Mouse (Mus musculus): ENCODE data around the gene Rbm38. TPM values are rescaled to one million over a fixed set of nuclear protein-coding genes. Genes with fewer than 3 reads are reported as not detected.

Gene Rbm38
- 108 and 120 TPM in 2 replicates for polyA plus RNA-seq (2015; fragmentation: Nextera tagmentation; extraction: Ambion mirVana)

DNA sequence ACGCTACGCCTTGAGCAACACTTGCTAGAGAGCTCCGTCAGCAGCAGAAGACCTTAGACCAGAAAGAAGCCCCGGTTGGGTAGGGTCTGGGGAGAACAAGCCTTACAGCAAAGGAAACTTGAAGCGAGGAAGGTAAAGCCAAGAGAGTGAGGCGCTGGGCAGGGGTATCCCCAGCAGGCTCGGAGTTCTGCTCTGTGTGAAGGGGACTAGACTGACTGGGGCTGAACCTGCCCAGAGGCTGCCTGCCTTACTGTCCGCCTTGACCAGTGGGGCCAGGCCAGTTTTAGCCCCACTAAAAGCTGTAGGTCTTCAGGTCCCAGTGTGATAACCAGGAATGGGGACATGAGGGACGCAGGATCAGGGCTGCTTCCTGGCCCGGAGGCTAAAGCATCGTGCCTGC lies at the start of gene Rbm38:
Gene Rbm38, plus strand, starts transcription at position 69 of the 400 bp plus-strand sequence.
- Histone ChIP-seq H3K27ac (peak within 1 kb of the TSS; percentile 81), H3K4me3 (peak within 1 kb of the TSS; percentile 81), H3K9me3 (replicated peaks) (no peaks in the 10 kb centered on the region), H3K36me3 (peaks cover 13% of the 10 kb centered on the region), H3K9ac (peak within 1 kb of the TSS; percentile 40), H3K27me3 (no peaks in the 10 kb centered on the region), H3K4me2 (peak within 1 kb of the TSS; percentile 89), H3K4me1 (replicated peaks) (peaks cover 63% of the 10 kb centered on the region)
- 47% methylated on average over 11 of the region's 11 CpGs for WGBS
- no peak for ATAC-seq (replicated peaks; ENCODE audit: insufficient number of reproducible peaks, insufficient read depth, low FRiP score, low read depth)

DNA sequence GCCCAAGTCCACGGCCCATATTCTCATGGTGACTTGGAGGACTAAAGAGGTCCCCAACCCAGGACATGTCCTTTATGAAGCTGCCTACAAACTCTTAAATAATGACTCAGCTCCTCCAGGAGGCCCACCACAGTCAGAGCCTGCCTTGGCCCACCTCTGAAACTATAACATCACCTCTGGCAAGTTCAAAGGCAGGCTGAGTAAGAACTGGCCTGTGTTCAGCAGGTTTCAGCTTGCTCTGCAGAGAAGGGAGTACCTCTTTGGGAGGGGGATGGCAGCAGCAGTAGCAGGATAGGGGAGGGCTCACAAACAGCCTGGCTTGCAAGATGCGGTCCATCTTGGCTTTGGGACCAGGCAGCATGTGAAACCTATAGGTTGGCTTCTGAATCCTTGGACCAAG lies 48.4 kb upstream of the Rbm38 start:
- H3K9ac ChIP-seq, result no peak overlapping the region
- WGBS, result 83% methylated on average over 2 of the region's 2 CpGs
- no peak overlapping the region for H3K4me2 ChIP-seq
- H3K4me1 ChIP-seq (replicated peaks), result peaks cover 8% of the 10 kb centered on the region; the same call in 1 of the 2 replicates
- no peaks in the 10 kb centered on the region for H3K36me3 ChIP-seq
- H3K4me3 ChIP-seq, result no peak overlapping the region
- H3K9me3 ChIP-seq (replicated peaks), result no peaks in the 10 kb centered on the region
- no peak overlapping the region for H3K27ac ChIP-seq
- no peak for ATAC-seq (replicated peaks; ENCODE audit: insufficient number of reproducible peaks, insufficient read depth, low FRiP score, low read depth)
- H3K27me3 ChIP-seq, result no peaks in the 10 kb centered on the region

DNA sequence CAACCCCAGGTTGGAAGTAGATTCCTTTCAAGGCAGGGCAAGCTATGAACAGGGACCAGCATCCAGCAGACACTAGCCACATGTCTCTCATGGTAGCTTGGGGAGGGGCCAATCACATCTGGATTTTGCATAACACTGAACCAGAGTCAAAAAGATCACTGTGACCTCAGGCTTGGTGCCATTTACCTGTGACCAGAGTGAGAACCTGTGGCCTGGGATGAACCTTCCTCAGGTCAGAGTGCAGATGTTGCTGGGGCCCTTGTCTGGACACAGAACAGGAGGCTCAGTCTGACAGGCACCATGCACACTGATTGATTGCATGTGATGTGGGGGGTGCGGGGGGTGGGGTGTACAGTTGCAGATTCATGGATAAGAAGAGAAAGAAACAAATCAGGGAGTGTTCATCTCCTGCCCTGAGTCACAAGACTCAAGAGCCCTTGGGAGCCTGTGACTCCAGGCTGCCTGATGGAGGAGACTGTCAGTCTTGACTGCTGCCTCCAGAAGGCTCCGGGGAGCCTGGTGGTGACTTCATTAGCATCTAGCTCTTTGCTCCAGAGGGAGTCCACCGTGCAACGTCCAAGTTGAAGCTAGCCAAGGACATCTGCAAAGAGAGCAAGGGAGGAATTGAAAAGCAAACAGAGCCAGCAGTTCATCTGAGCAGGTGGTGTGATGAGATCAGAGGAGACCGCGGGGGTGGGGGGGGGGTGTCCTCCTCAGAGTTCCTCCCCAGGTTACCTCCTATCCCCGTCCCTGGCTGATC lies 46.3 kb upstream of the Rbm38 start:
- no peak for ATAC-seq (replicated peaks; ENCODE audit: insufficient number of reproducible peaks, insufficient read depth, low FRiP score, low read depth)
- Histone ChIP-seq H3K9ac (no peak overlapping the region), H3K27me3 (no peaks in the 10 kb centered on the region), H3K9me3 (replicated peaks) (no peaks in the 10 kb centered on the region), H3K4me3 (no peak overlapping the region), H3K4me1 (replicated peaks) (peaks cover 20% of the 10 kb centered on the region), H3K27ac (no peak overlapping the region), H3K4me2 (no peak overlapping the region), H3K36me3 (no peaks in the 10 kb centered on the region)
- 29% methylated on average over 7 of the region's 7 CpGs for WGBS

DNA sequence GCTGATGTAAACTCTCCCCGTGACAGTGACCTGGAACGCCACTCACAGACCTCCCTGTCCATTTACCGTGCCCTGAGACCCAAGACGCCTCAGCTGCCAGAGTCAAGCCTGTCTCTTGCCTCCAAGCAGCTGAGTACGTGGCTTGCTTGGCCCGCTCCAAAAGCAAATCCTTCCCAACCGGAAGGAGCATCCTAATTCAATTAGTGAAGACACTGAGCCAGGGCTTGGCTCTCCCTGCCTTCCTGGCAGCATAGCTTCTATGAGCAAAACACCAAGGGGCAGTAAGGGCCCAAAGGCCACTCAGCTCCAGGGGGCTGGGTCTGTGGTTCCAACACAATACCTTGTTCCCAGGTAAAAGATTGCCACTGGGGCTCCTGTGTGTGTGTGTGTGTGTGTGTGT lies 45.6 kb upstream of the Rbm38 start:
- no peak for ATAC-seq (replicated peaks; ENCODE audit: insufficient number of reproducible peaks, insufficient read depth, low FRiP score, low read depth)
- no peaks in the 10 kb centered on the region for H3K36me3 ChIP-seq
- H3K27me3 ChIP-seq, result no peaks in the 10 kb centered on the region
- no peak overlapping the region for H3K9ac ChIP-seq
- H3K4me3 ChIP-seq, result no peak overlapping the region
- peaks cover 20% of the 10 kb centered on the region for H3K4me1 ChIP-seq (replicated peaks)
- no peaks in the 10 kb centered on the region for H3K9me3 ChIP-seq (replicated peaks)
- H3K4me2 ChIP-seq, result no peak overlapping the region
- WGBS, result 62% methylated on average over 7 of the region's 7 CpGs
- no peak overlapping the region for H3K27ac ChIP-seq

DNA sequence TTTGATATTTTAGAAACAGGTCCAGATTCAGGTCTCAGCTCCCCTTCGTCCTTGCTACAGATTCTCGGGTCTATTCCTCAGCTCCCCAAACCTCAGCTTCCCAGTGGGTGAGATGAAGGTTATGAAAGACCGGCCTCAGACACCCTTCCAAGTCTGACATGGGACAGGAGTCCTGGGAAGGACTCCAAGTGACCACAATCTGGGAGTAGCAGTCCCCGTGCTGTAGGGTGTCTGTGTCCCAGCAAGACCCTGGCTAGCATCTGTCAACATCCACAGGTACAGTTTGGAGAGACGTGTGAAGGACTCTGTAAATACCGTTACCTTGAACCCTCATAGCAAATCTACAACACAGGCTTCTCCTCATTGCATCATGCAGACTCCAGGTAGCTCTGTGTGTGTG lies 45.1 kb upstream of the Rbm38 start:
- no peak for ATAC-seq (replicated peaks; ENCODE audit: insufficient number of reproducible peaks, insufficient read depth, low FRiP score, low read depth)
- no peak overlapping the region for H3K4me3 ChIP-seq
- peaks cover 20% of the 10 kb centered on the region for H3K4me1 ChIP-seq (replicated peaks)
- H3K9ac ChIP-seq, result no peak overlapping the region
- H3K27ac ChIP-seq, result no peak overlapping the region
- H3K4me2 ChIP-seq, result no peak overlapping the region
- no peaks in the 10 kb centered on the region for H3K36me3 ChIP-seq
- H3K27me3 ChIP-seq, result no peaks in the 10 kb centered on the region
- no peaks in the 10 kb centered on the region for H3K9me3 ChIP-seq (replicated peaks)
- WGBS, result 61% methylated on average over 6 of the region's 6 CpGs

DNA sequence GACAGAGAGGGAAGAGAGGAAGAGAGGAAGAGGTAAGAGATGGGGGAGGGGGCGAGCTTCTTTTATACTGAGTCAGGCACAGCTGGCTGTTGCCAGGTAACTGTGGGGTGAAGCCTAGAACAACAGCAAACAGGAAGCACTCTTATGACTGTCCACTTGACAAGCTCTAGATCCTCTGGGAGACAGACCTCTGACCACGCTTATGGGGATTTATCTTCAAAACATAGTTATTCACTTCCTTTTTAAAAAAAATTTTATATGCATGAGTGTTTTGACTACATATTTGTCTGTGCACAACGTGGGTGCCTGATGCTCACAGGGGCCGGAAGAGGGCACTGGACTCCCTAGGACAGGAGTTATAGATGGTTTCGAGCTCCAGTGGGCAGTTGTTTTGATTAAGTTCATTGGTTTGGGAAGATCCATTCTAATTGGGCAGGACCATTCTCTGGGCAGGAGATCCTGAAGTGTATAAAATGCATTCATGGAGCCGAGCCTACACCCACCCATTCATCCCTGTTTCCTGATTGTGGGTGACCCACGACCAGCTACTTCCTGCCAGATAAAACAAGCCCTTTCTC lies 43.5 kb upstream of the Rbm38 start:
- H3K4me1 ChIP-seq (replicated peaks), result peaks cover 20% of the 10 kb centered on the region
- no peak overlapping the region; the same call in 1 of the 2 replicates for H3K4me3 ChIP-seq
- no peaks in the 10 kb centered on the region for H3K36me3 ChIP-seq
- peak overlapping the region; percentile 41; the same call in 1 of the 2 replicates for H3K4me2 ChIP-seq
- no peaks in the 10 kb centered on the region for H3K9me3 ChIP-seq (replicated peaks)
- 36% methylated on average over 7 of the region's 7 CpGs for WGBS
- H3K27me3 ChIP-seq, result no peaks in the 10 kb centered on the region
- no peak for ATAC-seq (replicated peaks; ENCODE audit: insufficient number of reproducible peaks, insufficient read depth, low FRiP score, low read depth)
- H3K9ac ChIP-seq, result no peak overlapping the region
- H3K27ac ChIP-seq, result no peak overlapping the region

DNA sequence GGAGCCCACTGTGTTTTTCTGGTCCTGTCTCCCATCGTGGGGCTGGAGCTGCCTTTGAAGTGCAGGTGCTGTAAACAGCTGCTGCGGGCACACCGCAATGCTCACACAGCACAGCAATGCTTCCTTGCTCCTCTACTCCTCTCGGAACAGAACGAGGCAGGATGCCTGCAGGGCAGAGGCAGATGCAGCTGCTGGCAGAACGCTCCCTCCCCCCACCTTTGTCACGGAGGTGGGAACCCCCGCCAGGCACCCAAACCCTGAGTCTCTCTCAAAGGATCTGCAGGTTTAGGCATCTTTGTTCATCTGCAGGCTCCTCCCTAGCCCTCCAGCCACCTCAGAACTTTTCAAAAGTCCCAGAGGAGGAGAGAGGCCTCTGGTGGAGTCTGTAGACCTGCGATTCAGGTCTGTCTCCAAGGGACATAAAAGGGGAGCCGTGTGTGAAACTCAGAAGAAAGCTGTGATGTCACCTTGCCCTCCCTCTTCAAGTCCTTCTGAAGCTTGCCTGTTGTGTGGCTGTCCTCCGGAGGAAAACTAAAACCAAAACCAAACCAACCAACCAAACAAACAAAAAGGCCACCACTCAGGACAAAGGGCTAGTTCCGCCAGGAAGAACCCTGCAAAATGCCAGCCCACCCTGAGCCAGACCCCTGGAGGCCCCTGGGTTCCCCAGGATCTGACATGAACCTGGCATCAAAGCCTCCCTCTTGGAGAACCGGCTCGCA lies 42.7 kb upstream of the Rbm38 start, which contains the start of gene Spo11:
Gene Spo11, plus strand, starts transcription at position 292 of the 722 bp plus-strand sequence.
- Histone ChIP-seq H3K4me1 (replicated peaks) (peaks cover 20% of the 10 kb centered on the region), H3K27ac (peak within 1 kb of the TSS; percentile 12; the same call in 1 of the 2 replicates), H3K9ac (no peak within 1 kb of the TSS), H3K9me3 (replicated peaks) (no peaks in the 10 kb centered on the region), H3K4me3 (peak within 1 kb of the TSS; percentile 3; the same call in 1 of the 2 replicates), H3K36me3 (no peaks in the 10 kb centered on the region), H3K4me2 (peak within 1 kb of the TSS; percentile 41), H3K27me3 (no peaks in the 10 kb centered on the region)
- 23% methylated on average over 14 of the region's 14 CpGs for WGBS
- ATAC-seq (replicated peaks; ENCODE audit: insufficient number of reproducible peaks, insufficient read depth, low FRiP score, low read depth), result no peak; the same call in 1 of the 2 replicates

DNA sequence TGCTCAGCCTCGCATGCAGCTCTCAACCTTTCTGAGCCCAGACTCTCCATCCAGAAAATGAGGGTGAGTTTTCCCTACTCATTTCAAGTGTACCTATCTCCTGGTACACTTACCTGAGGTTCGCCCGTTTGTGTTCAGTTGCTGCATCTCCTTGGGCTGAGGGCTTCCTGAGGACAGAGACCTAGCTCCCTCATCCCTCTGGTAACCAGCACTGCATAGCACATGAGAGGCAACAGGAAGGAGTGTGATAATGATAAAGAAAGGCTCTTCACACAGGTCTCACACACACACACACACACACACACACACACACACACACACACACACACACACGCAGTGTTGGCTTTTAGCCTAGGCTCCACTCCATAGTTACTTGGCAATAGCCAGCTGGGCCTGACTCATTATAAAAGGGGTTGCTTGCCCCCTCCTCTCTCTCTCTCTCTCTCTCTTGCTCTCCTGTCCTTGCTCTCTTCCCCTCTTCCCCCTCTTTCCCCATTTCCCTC lies 42.1 kb upstream of the Rbm38 start:
- Histone ChIP-seq H3K4me3 (no peak overlapping the region), H3K9ac (no peak overlapping the region), H3K27ac (peak overlapping the region; percentile 12; the same call in 1 of the 2 replicates), H3K27me3 (no peaks in the 10 kb centered on the region), H3K4me2 (peak overlapping the region; percentile 41; the same call in 1 of the 2 replicates), H3K36me3 (no peaks in the 10 kb centered on the region), H3K4me1 (replicated peaks) (peaks cover 26% of the 10 kb centered on the region), H3K9me3 (replicated peaks) (no peaks in the 10 kb centered on the region)
- no peak for ATAC-seq (replicated peaks; ENCODE audit: insufficient number of reproducible peaks, insufficient read depth, low FRiP score, low read depth)
- WGBS, result 49% methylated on average over 4 of the region's 4 CpGs

DNA sequence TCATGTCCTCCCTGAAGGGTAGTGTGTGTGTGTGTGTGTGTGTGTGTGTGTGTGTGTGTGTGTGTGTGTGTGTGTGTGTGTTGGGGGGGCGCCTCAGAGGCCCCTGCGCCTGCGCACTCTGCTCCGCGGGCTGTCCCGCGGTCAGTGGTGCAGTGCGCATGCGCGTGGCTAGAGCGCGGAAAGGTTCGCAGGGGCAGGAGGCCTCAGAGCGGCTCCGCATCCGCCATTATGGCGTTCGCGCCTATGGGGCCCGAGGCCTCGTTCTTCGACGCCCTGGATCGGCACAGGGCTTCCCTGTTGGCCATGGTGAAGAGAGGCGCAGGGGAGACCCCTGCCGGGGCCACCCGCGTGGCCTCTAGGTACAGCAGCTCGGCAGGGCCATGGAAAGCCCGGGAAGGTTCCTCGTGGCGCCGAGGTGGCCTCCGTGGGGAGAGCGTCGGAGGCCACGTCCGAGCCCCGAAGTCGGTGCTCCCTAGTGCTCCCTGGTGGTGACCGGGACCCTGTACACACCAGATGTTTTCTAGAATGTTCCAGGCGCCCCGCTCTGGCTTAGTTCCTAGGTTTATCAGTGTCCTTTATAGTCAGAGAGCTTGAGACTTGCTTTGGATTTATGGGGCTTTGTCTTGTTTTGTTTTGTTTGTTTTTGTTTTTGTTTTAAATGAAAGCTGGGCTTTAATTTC lies 40.5 kb upstream of the Rbm38 start:
- H3K27me3 ChIP-seq, result no peaks in the 10 kb centered on the region
- H3K4me2 ChIP-seq, result no peak overlapping the region
- WGBS, result 89% methylated on average over 43 of the region's 43 CpGs
- no peak overlapping the region for H3K9ac ChIP-seq
- no peak overlapping the region for H3K4me3 ChIP-seq
- no peaks in the 10 kb centered on the region for H3K9me3 ChIP-seq (replicated peaks)
- peaks cover 23% of the 10 kb centered on the region for H3K4me1 ChIP-seq (replicated peaks)
- no peak overlapping the region for H3K27ac ChIP-seq
- H3K36me3 ChIP-seq, result no peaks in the 10 kb centered on the region
- no peak for ATAC-seq (replicated peaks; ENCODE audit: insufficient number of reproducible peaks, insufficient read depth, low FRiP score, low read depth)

DNA sequence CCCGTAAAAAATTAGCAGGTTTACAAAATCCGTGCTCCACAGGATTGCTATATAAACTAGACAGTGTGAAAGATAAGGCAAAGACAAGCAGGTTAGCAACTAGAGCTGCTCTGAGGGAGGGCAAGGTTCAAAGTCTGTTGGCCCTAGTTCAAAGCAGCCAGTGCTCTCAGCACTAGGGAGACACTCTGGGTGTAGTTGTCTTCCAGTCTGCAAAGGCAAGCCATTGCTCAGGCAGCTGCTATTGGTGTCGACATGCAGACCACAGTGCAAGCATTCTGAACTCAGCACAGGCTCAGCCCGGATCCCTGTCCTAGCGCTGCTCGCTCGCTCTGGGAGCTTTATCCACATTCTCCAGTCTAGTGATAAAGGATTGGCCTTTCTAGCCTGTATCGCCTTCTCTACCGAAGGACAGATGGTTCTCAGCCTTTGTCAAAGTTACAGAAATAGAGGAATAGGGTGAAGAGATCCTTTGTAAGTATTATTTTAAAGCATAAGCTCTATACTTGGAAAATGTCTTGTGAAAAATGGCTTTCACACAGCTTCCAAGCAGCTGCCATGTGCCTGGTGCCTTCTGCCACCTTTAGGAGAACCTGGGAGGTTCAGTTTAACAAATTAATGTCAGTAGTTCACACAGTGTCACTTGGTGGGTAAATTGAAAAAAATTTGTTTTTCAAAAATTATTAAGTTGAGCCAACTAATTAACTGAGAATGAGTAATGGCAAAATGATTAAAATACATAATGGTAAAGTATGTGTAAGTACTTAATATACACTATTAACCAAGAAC lies 37.3 kb upstream of the Rbm38 start:
- H3K27ac ChIP-seq, result peak overlapping the region; percentile 24; the same call in 1 of the 2 replicates
- no peak overlapping the region for H3K4me3 ChIP-seq
- H3K4me1 ChIP-seq (replicated peaks), result peaks cover 8% of the 10 kb centered on the region
- no peak overlapping the region for H3K4me2 ChIP-seq
- H3K9ac ChIP-seq, result no peak overlapping the region
- no peak for ATAC-seq (replicated peaks; ENCODE audit: insufficient number of reproducible peaks, insufficient read depth, low FRiP score, low read depth)
- WGBS, result 32% methylated on average over 9 of the region's 9 CpGs
- no peaks in the 10 kb centered on the region for H3K9me3 ChIP-seq (replicated peaks)
- no peaks in the 10 kb centered on the region for H3K36me3 ChIP-seq
- H3K27me3 ChIP-seq, result no peaks in the 10 kb centered on the region
